Mouse (Mus musculus) midbrain, postnatal 0 days (tissue): Measurements from ENCODE around the gene Gbe1. TPM values are rescaled to one million over a fixed set of nuclear protein-coding genes. Genes with fewer than 3 reads are reported as not detected.

ENCODE experiments used
- ATAC-seq: fragments of 200-750 bp; cut with Nextera tagmentation; 2 replicates; pipeline ENCODE4 v1.8.0; 2017; ENCODE audit warnings: moderate number of reproducible peaks, mild to moderate bottlenecking, moderate TSS enrichment, moderate library complexity; ENCODE audit not compliant: low FRiP score
- DNase-seq: peaks from one replicate; pipeline ENCODE4 v3.0.0-alpha.2; 2015; ENCODE audit warnings: low spot score
- H3K27ac ChIP-seq: fragments of 300-500 bp; sonication (generic); 2 replicates; pipeline ENCODE4 v1.5.1; 2014; ENCODE audit warnings: low read depth, mild to moderate bottlenecking, low read length, mixed read lengths
- H3K27me3 ChIP-seq: fragments of 300-500 bp; sonication (generic); 2 replicates; pipeline ENCODE4 v1.6.1; 2014; ENCODE audit warnings: low read length, control low read depth, mixed read lengths; ENCODE audit not compliant: insufficient read depth
- H3K36me3 ChIP-seq: fragments of 300-500 bp; sonication (generic); 2 replicates; pipeline ENCODE4 v1.6.1; 2014; ENCODE audit warnings: low read length, control low read depth, mixed read lengths; ENCODE audit not compliant: insufficient read depth
- H3K4me1 ChIP-seq: fragments of 300-500 bp; sonication (generic); 2 replicates; pipeline ENCODE4 v1.6.1; 2014; ENCODE audit warnings: mild to moderate bottlenecking, control low read depth, antibody characterized with exemption, low read length, mixed read lengths; ENCODE audit not compliant: insufficient read depth
- H3K4me2 ChIP-seq: fragments of 300-500 bp; sonication (generic); 2 replicates; pipeline ENCODE4 v1.6.1; 2014; ENCODE audit warnings: low read depth, mild to moderate bottlenecking, low read length, mixed read lengths; ENCODE audit not compliant: poor library complexity, severe bottlenecking
- H3K4me3 ChIP-seq: fragments of 300-500 bp; sonication (generic); 2 replicates; pipeline ENCODE4 v1.5.1; 2014; ENCODE audit warnings: low read depth, mild to moderate bottlenecking, low read length, moderate library complexity
- H3K9ac ChIP-seq: fragments of 300-500 bp; sonication (generic); replicated peaks from 2 replicates; pipeline ENCODE4 v1.6.1; 2014; ENCODE audit warnings: mild to moderate bottlenecking, low read length, moderate library complexity, mixed read lengths; ENCODE audit not compliant: poor library complexity, severe bottlenecking
- H3K9me3 ChIP-seq: fragments of 300-500 bp; sonication (generic); 2 replicates; pipeline ENCODE4 v1.6.1; 2016; ENCODE audit warnings: low read length, control low read depth
- CTCF ChIP-seq: IDR thresholded peaks from 2 replicates; pipeline ENCODE4 v1.5.1; 2016; ENCODE audit warnings: antibody characterized with exemption, mild to moderate bottlenecking
- WGBS: fragments of 180-500 bp; shearing (Covaris S2); extraction: QIAGEN DNeasy Blood & Tissue Kit; methylation state at CpG from one replicate; pipeline ENCODE4 v1.1.7; 2014; 5-methylcytosine and 5-hydroxymethylcytosine counted together
- polyA plus RNA-seq: library from polyadenylated mRNA; unstranded; fragments of >200 nt; fragmentation: Nextera tagmentation; extraction: Ambion mirVana; gene quantifications from 2 replicates; pipeline ENCODE4 v1.2.1, GENCODE M21; 2015
- total RNA-seq: library from RNA; depleted of rRNA; stranded (reverse); fragments of >200 nt; gene quantifications from 2 replicates; pipeline ENCODE4 v1.2.3, GENCODE M21; 2014

The Gbe1 gene
- total and polyA plus RNA-seq, 2 experiments from 2014 or later, result 16.9 to 21.4 TPM

DNA sequence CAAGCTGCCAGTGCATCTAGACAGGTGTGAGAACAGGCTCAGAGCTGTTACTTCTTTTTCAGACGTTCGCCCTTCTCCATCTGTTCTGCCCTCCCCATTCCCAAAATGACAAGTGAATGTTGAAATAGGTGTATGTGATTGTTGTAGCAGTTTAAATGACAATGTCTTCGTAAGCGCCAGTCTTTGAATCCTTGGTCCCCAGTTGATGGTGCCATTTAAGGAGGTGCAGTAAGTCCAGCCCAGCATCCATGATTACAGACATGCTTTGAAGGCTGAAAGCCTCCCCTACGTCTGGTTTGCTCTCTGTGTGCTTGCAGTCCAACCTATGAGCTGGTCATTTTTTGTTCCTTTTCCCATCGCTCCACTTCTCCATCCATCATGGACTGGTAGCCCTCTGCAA lies 5.6 kb downstream of the Gbe1 start:
- ATAC-seq, result no peak
- H3K4me3 ChIP-seq, result no peak overlapping the region
- H3K9me3 ChIP-seq, result no peaks in the 10 kb centered on the region
- TF ChIP-seq CTCF, result no peak
- H3K4me2 ChIP-seq, result no peak overlapping the region
- H3K4me1 ChIP-seq, result no peaks in the 10 kb centered on the region
- no peak overlapping the region for H3K27ac ChIP-seq
- no peak for DNase-seq
- H3K36me3 ChIP-seq, result no peaks in the 10 kb centered on the region
- no peaks in the 10 kb centered on the region for H3K27me3 ChIP-seq
- H3K9ac ChIP-seq, result no peak overlapping the region
- WGBS, result 93% methylated on average over 6 of the region's 6 CpGs

- Histone ChIP-seq H3K36me3 (no peaks in the 10 kb centered on the region), H3K9ac (no peak overlapping the region), H3K4me1 (no peaks in the 10 kb centered on the region), H3K27me3 (no peaks in the 10 kb centered on the region), H3K9me3 (no peaks in the 10 kb centered on the region), H3K4me2 (no peak overlapping the region), H3K27ac (no peak overlapping the region), H3K4me3 (no peak overlapping the region)
- ATAC-seq (no peak), DNase-seq (no peak)
- WGBS, result 75% methylated on average over 10 of the region's 10 CpGs
- no peak for TF ChIP-seq CTCF
Measured at GRCm38 (mm10) chr16:70320612-70321280, 7.0 kb downstream of the Gbe1 start.

DNA sequence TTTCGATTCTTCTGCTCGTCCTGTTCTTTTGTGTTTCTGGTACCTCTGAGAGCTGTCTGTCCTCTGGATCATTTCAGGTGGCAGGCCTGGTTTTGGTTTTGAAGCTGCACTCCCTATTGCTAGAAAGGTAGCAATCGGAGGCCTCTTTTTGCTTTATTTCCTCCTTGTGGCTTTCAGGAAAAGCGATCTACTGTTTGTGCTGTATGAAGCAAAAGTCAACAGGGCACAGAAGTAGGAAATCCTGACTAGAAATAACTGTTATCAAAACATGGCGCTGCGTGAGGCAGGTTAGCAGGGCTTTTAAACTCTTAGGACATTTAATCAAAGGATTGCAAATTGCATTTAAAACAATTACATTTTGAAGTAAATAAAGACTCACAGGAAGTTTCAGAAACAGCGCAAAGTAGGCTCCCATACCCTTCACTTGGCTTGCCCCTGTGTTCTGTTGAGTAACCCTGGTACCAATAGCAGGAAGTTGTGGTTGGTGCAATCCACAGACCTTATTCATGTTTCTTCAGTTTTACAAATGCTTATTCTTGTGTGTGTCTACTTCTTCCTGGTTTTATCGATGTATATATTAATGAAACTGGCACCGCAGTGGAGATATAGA lies 12.7 kb downstream of the Gbe1 start:
- WGBS, result 90% methylated on average over 9 of the region's 9 CpGs
- Histone ChIP-seq H3K9ac (no peak overlapping the region), H3K36me3 (no peaks in the 10 kb centered on the region), H3K4me1 (no peaks in the 10 kb centered on the region), H3K4me3 (no peak overlapping the region), H3K4me2 (no peak overlapping the region), H3K27ac (no peak overlapping the region), H3K9me3 (no peaks in the 10 kb centered on the region), H3K27me3 (no peaks in the 10 kb centered on the region)
- TF ChIP-seq CTCF, result no peak
- ATAC-seq (no peak), DNase-seq (no peak)

DNA sequence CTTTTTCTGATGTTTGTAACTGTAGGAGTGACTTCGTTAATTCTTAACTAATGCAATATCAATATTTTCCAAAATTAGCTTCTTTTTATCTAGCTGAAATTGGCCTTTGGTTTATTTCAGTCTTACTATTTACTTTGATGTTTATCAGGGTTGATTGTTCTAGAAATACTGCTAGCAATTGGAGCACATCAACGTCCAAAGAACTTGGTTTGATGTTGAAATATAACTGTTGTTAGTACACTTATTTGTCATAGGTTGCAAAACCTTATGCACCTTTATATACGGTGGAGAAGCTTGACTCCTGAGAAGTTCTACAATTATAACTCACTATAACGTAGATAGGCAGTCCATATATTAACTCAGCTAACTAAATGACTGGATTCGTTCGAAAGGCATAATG lies 14.8 kb downstream of the Gbe1 start:
- H3K4me2 ChIP-seq, result no peak overlapping the region
- no peaks in the 10 kb centered on the region for H3K4me1 ChIP-seq
- no peaks in the 10 kb centered on the region for H3K27me3 ChIP-seq
- DNase-seq (no peak), ATAC-seq (no peak)
- H3K36me3 ChIP-seq, result no peaks in the 10 kb centered on the region
- TF ChIP-seq CTCF, result no peak
- H3K4me3 ChIP-seq, result no peak overlapping the region
- WGBS, result 92% methylated on average over 6 of the region's 6 CpGs
- no peak overlapping the region for H3K9ac ChIP-seq
- H3K27ac ChIP-seq, result no peak overlapping the region
- no peaks in the 10 kb centered on the region for H3K9me3 ChIP-seq

DNA sequence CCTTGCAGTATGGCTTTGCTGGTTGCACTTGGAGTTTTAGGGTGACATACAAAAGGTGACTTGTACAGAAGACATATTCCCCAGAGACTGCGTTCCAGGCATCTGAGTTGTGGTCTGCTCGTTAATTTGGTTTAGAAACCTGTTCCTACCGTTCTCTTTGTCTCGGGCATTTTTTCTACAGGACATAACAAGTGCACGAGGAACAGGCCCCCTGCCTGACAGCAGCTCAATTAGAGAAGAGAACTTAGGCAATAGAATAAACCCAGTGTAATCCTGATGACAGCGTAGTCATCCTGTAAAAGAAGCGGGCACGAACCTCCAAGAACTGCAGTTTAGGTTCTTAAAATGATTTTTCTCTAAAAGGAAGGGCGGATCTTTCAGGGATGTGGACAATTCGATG lies 15.3 kb downstream of the Gbe1 start:
- Histone ChIP-seq H3K27me3 (no peaks in the 10 kb centered on the region), H3K9me3 (no peaks in the 10 kb centered on the region), H3K9ac (no peak overlapping the region), H3K4me2 (no peak overlapping the region), H3K4me3 (no peak overlapping the region), H3K27ac (no peak overlapping the region), H3K36me3 (no peaks in the 10 kb centered on the region), H3K4me1 (no peaks in the 10 kb centered on the region)
- no peak for TF ChIP-seq CTCF
- DNase-seq, result no peak
- ATAC-seq, result no peak
- WGBS, result 79% methylated on average over 10 of the region's 10 CpGs

DNA sequence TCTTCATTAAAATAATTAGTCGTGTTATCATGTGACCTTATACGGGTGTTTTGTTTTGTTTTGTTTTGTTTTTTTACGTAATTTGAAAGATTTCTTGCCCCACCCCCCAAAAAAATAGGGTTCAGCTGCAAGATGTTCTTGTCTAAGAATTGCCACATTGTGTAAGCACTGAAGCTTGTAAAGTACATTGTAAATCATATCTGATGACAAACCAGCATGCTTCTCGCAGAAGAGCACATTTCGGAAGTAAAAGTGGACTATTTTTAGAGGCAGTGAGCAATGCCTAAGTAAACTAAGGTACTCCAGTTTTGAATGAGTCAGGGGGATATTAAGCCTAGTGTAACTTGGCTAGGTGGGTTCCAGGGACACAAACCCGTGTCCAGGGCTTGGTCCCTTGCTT lies 15.7 kb downstream of the Gbe1 start:
- Histone ChIP-seq H3K9ac (no peak overlapping the region), H3K36me3 (no peaks in the 10 kb centered on the region), H3K4me2 (no peak overlapping the region), H3K27me3 (no peaks in the 10 kb centered on the region), H3K27ac (no peak overlapping the region), H3K9me3 (no peaks in the 10 kb centered on the region), H3K4me1 (no peaks in the 10 kb centered on the region), H3K4me3 (no peak overlapping the region)
- DNase-seq (no peak), ATAC-seq (no peak)
- TF ChIP-seq CTCF, result no peak
- 90% methylated on average over 6 of the region's 6 CpGs for WGBS
